Mouse (Mus musculus): ENCODE measurements at regions not wholly inside any gene's neighbourhood (a gene's known extent, or its start where the extent isn't known, plus 50 kb on each side); places are given as distances from the start of the nearest gene placed in this dataset.

- no peaks in the 10 kb centered on the region for H3K27me3 ChIP-seq (ENCODE audit: control insufficient read depth, insufficient read depth, low read length)
- H3K4me1 ChIP-seq (replicated peaks; ENCODE audit: control insufficient read depth, insufficient read depth, low read length) = no peaks in the 10 kb centered on the region
- no peaks in the 10 kb centered on the region for H3K36me3 ChIP-seq (replicated peaks; ENCODE audit: control insufficient read depth, insufficient read depth)
- DNase-seq (ENCODE audit: low spot score) (no peak), ATAC-seq (ENCODE audit: low FRiP score) (no peak)
- H3K9me3 ChIP-seq (ENCODE audit: control insufficient read depth, low read length) = no peaks in the 10 kb centered on the region
- no peak overlapping the region for H3K9ac ChIP-seq
- H3K4me3 ChIP-seq (replicated peaks; ENCODE audit: low read length) = no peak overlapping the region
- 97% methylated on average over 3 of the region's 3 CpGs for WGBS
- H3K27ac ChIP-seq = no peak overlapping the region
- no peak overlapping the region for H3K4me2 ChIP-seq (replicated peaks)
Observed at GRCm38 (mm10) chr17:16247681-16248080, 416.8 kb upstream of the Rgmb start.

DNA sequence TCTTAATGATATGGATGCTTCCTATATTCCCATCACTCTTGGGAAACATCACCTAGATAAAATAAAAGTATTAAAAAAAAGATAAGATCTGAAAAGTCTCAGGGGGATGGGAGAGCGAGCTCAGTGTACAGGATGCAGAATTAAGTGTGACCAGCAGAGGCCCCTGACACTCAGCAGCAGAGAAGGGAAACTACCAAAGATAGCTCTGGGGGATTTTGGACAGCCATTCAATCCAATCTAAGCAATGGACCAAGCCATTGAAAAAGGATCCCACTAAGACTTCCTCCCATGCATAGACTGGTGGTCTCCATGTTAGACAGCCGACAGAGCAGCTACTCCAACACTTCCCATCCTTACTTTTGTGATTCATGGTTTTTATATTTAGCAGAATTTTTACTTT lies 390.4 kb upstream of the Rgmb start:
- Histone ChIP-seq H3K36me3 (replicated peaks; ENCODE audit: control insufficient read depth, insufficient read depth) (no peaks in the 10 kb centered on the region), H3K9ac (no peak overlapping the region), H3K4me1 (replicated peaks; ENCODE audit: control insufficient read depth, insufficient read depth, low read length) (no peaks in the 10 kb centered on the region), H3K4me2 (replicated peaks) (no peak overlapping the region), H3K9me3 (ENCODE audit: control insufficient read depth, low read length) (no peaks in the 10 kb centered on the region), H3K27me3 (ENCODE audit: control insufficient read depth, insufficient read depth, low read length) (no peaks in the 10 kb centered on the region), H3K27ac (no peak overlapping the region), H3K4me3 (replicated peaks; ENCODE audit: low read length) (no peak overlapping the region)
- DNase-seq (ENCODE audit: low spot score) = no peak
- 82% methylated on average over 2 of the region's 2 CpGs for WGBS
- no peak for ATAC-seq (ENCODE audit: low FRiP score)

GRCm38 (mm10) chr17:16219675-16220566 lies 389.1 kb upstream of the Rgmb start:
- DNase-seq (ENCODE audit: low spot score) (no peak), ATAC-seq (ENCODE audit: low FRiP score) (no peak)
- H3K36me3 ChIP-seq (replicated peaks; ENCODE audit: control insufficient read depth, insufficient read depth) = no peaks in the 10 kb centered on the region
- H3K4me2 ChIP-seq (replicated peaks) = no peak overlapping the region
- 77% methylated on average over 13 of the region's 13 CpGs for WGBS
- H3K27ac ChIP-seq = no peak overlapping the region
- H3K9me3 ChIP-seq (ENCODE audit: control insufficient read depth, low read length) = no peaks in the 10 kb centered on the region
- no peak overlapping the region for H3K9ac ChIP-seq
- H3K27me3 ChIP-seq (ENCODE audit: control insufficient read depth, insufficient read depth, low read length) = no peaks in the 10 kb centered on the region
- H3K4me3 ChIP-seq (replicated peaks; ENCODE audit: low read length) = no peak overlapping the region
- H3K4me1 ChIP-seq (replicated peaks; ENCODE audit: control insufficient read depth, insufficient read depth, low read length) = no peaks in the 10 kb centered on the region

DNA sequence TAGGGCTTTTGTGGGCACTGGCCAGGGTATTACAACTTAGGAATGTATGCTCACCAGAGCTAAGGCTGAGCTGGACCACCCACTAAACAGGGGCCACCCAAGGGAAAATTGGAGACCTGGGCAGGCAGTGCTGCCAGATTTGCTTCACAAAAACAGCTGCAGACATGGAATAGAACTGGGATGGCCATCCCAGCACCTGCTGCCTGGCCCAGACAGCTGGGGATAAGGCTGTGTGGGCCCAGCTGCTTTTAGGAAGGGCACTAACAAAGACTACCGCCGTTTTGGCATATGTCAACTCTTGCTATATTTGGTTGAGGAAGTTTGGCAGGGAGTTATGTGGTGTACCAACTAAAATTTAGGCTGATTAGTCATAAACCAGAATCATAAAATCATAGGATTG lies 387.8 kb upstream of the Rgmb start:
- Histone ChIP-seq H3K9me3 (ENCODE audit: control insufficient read depth, low read length) (no peaks in the 10 kb centered on the region), H3K27me3 (ENCODE audit: control insufficient read depth, insufficient read depth, low read length) (no peaks in the 10 kb centered on the region), H3K4me3 (replicated peaks; ENCODE audit: low read length) (no peak overlapping the region), H3K36me3 (replicated peaks; ENCODE audit: control insufficient read depth, insufficient read depth) (no peaks in the 10 kb centered on the region), H3K9ac (no peak overlapping the region), H3K4me2 (replicated peaks) (no peak overlapping the region), H3K4me1 (replicated peaks; ENCODE audit: control insufficient read depth, insufficient read depth, low read length) (no peaks in the 10 kb centered on the region), H3K27ac (no peak overlapping the region)
- ATAC-seq (ENCODE audit: low FRiP score) = no peak
- 52% methylated on average over 2 of the region's 2 CpGs for WGBS
- no peak for DNase-seq (ENCODE audit: low spot score)

- no peak overlapping the region for H3K4me2 ChIP-seq (replicated peaks)
- no peaks in the 10 kb centered on the region for H3K36me3 ChIP-seq (replicated peaks; ENCODE audit: control insufficient read depth, insufficient read depth)
- H3K4me1 ChIP-seq (replicated peaks; ENCODE audit: control insufficient read depth, insufficient read depth, low read length) = no peaks in the 10 kb centered on the region
- H3K9me3 ChIP-seq (ENCODE audit: control insufficient read depth, low read length) = no peaks in the 10 kb centered on the region
- 85% methylated on average over 2 of the region's 2 CpGs for WGBS
- no peak overlapping the region for H3K27ac ChIP-seq
- no peak overlapping the region for H3K4me3 ChIP-seq (replicated peaks; ENCODE audit: low read length)
- no peak for ATAC-seq (ENCODE audit: low FRiP score)
- no peaks in the 10 kb centered on the region for H3K27me3 ChIP-seq (ENCODE audit: control insufficient read depth, insufficient read depth, low read length)
- H3K9ac ChIP-seq = no peak overlapping the region
- DNase-seq (ENCODE audit: low spot score) = no peak
Observed at GRCm38 (mm10) chr17:16216796-16217195, 386.0 kb upstream of the Rgmb start.

DNA sequence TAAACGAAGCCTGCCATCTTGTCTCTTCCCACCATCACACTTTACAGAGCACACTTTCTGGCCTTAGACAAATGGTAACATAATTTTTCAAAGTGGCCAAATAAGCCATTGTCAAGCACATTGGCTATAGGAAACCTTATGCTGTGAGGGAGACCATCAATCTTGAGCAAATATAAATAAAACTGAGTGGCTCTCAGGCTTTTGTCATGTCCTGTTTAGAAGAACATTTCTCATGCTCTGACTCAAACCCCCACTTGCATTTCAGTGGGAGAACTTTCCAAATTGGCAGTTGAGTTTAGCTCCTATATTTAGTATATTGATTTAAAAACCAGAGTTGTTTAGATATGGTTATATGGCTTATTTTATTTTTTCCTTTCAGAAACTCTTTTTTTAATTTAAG lies 362.8 kb upstream of the Rgmb start:
- no peaks in the 10 kb centered on the region for H3K36me3 ChIP-seq (replicated peaks; ENCODE audit: control insufficient read depth, insufficient read depth)
- H3K4me2 ChIP-seq (replicated peaks) = no peak overlapping the region

DNA sequence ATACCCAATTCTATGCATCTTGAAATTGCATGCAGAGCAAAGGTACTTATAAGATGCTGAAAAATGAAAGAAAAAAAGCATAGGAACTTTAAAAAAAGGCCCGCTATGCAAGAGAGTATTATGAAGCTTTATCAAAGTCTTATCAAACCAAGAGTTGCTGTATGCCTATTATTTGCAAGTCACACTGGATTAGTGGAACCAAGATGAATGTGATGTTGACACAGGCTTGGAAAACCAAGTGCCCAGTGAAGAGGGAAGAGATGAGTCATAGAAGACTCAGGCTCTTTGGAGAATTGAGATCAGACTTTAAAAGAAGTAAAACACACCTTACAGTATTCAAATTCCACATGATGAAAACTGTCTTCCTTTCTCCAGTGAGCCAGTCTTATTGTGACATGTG lies 350.0 kb upstream of the Rgmb start:
- 95% methylated on average over 1 of the region's 1 CpGs for WGBS
- no peak overlapping the region for H3K4me2 ChIP-seq (replicated peaks)
- H3K4me3 ChIP-seq (replicated peaks; ENCODE audit: low read length) = no peak overlapping the region
- no peaks in the 10 kb centered on the region for H3K27me3 ChIP-seq (ENCODE audit: control insufficient read depth, insufficient read depth, low read length)
- H3K36me3 ChIP-seq (replicated peaks; ENCODE audit: control insufficient read depth, insufficient read depth) = no peaks in the 10 kb centered on the region
- H3K4me1 ChIP-seq (replicated peaks; ENCODE audit: control insufficient read depth, insufficient read depth, low read length) = no peaks in the 10 kb centered on the region
- DNase-seq (ENCODE audit: low spot score) = no peak
- no peak overlapping the region for H3K27ac ChIP-seq
- no peak for ATAC-seq (ENCODE audit: low FRiP score)
- no peaks in the 10 kb centered on the region for H3K9me3 ChIP-seq (ENCODE audit: control insufficient read depth, low read length)
- no peak overlapping the region for H3K9ac ChIP-seq

More for the DNA sequence above, 362.8 kb upstream of the Rgmb start:
- 0 out of 2 replicates have a peak, but pooled peaks cover 3% of the 10 kb centered on the region for H3K9me3 ChIP-seq (ENCODE audit: control insufficient read depth, low read length)
- no peak overlapping the region for H3K4me3 ChIP-seq (replicated peaks; ENCODE audit: low read length)
- H3K4me1 ChIP-seq (replicated peaks; ENCODE audit: control insufficient read depth, insufficient read depth, low read length) = no peaks in the 10 kb centered on the region
- ATAC-seq (ENCODE audit: low FRiP score) (no peak), DNase-seq (ENCODE audit: low spot score) (no peak)
- H3K27me3 ChIP-seq (ENCODE audit: control insufficient read depth, insufficient read depth, low read length) = no peaks in the 10 kb centered on the region
- no peak overlapping the region for H3K27ac ChIP-seq
- H3K9ac ChIP-seq = no peak overlapping the region
- 70% methylated on average over 1 of the region's 1 CpGs for WGBS

DNA sequence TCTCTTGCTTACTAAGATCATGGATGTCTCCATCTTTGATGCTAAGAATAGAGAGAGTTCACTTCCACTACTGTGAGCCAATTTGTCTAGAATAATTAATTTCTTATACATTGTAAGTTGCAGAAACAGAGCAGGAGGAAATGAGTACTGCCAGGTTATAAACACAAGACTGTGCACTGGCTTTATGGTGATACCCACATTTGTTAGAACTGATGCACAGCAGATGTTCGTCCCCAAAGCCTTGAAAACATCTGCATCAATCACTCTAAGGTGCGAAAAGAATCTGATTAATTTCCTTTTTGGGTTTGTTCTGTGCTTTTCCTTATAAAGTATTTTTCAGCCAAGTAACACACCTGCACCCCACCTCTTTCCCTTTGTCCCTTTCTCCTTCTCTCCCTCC lies 347.3 kb upstream of the Rgmb start:
- DNase-seq (ENCODE audit: low spot score) (no peak), ATAC-seq (ENCODE audit: low FRiP score) (no peak)
- Histone ChIP-seq H3K4me2 (replicated peaks) (no peak overlapping the region), H3K9ac (no peak overlapping the region), H3K9me3 (ENCODE audit: control insufficient read depth, low read length) (no peaks in the 10 kb centered on the region), H3K4me1 (replicated peaks; ENCODE audit: control insufficient read depth, insufficient read depth, low read length) (no peaks in the 10 kb centered on the region), H3K36me3 (replicated peaks; ENCODE audit: control insufficient read depth, insufficient read depth) (no peaks in the 10 kb centered on the region), H3K27ac (no peak overlapping the region), H3K27me3 (ENCODE audit: control insufficient read depth, insufficient read depth, low read length) (no peaks in the 10 kb centered on the region), H3K4me3 (replicated peaks; ENCODE audit: low read length) (no peak overlapping the region)
- 79% methylated on average over 2 of the region's 2 CpGs for WGBS

- Histone ChIP-seq H3K9me3 (ENCODE audit: control insufficient read depth, low read length) (no peaks in the 10 kb centered on the region), H3K4me3 (replicated peaks; ENCODE audit: low read length) (no peak overlapping the region), H3K9ac (no peak overlapping the region), H3K4me1 (replicated peaks; ENCODE audit: control insufficient read depth, insufficient read depth, low read length) (no peaks in the 10 kb centered on the region), H3K27ac (no peak overlapping the region), H3K4me2 (replicated peaks) (no peak overlapping the region), H3K36me3 (replicated peaks; ENCODE audit: control insufficient read depth, insufficient read depth) (no peaks in the 10 kb centered on the region), H3K27me3 (ENCODE audit: control insufficient read depth, insufficient read depth, low read length) (no peaks in the 10 kb centered on the region)
- no peak for DNase-seq (ENCODE audit: low spot score)
- ATAC-seq (ENCODE audit: low FRiP score) = no peak
- WGBS = 37% methylated on average over 8 of the region's 8 CpGs
Observed at GRCm38 (mm10) chr17:16176782-16177510, 346.1 kb upstream of the Rgmb start.

All from hindbrain, embryonic 14.5 days (tissue).